Mouse (Mus musculus) liver, adult 2 months (tissue): ENCODE data around the gene Tmem25.

Experiments used
- CTCF ChIP-seq: fragments of 200-500 bp; IDR thresholded peaks from 2 replicates; pipeline ENCODE4 v1.5.1; 2011; ENCODE audit warnings: low read depth, low read length, control low read depth
- POLR2A ChIP-seq: fragments of 200-500 bp; IDR thresholded peaks from 2 replicates; pipeline ENCODE4 v1.6.1; 2011; ENCODE audit warnings: low read length, control low read depth; ENCODE audit not compliant: insufficient read depth; ENCODE audit errors: extremely low read depth

DNA sequence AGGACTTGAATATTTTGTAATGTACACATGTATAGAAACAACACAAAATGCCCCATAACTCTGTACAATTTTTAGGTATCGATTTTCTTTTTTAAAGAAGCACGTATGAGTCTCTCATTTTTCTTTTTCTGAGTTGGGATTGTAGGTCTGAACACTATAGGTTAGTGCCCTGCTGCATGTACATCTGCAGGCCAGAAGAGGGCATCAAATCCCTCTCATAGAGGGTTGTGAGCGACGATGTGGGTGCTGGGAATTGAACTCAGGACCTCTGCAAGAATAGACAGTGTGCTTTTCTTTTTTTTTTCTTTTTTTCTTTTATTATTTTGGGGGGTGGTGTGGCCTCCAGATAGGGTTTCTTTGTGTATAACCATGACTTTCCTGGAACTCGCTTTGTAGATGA is 27.7 kb downstream of the Tmem25 start:
- TF ChIP-seq CTCF (no peak), POLR2A (no peak)
